Mouse (Mus musculus): ENCODE data around the gene Tdrd1.
"Not testable (repeated sequence)": the region's sequence is repeated elsewhere in the genome, so short reads cannot be mapped to it uniquely, and the experiment has no call there.

Gene Tdrd1

GRCm38 (mm10) chr19:56826047-56826631 lies at the start of gene Tdrd1:
TSS of gene Tdrd1 (plus strand) at chr19:56826209.
- DNase-seq (ENCODE audit: low read depth, low spot score): no peak

GRCm38 (mm10) chr19:56776719-56777382 lies 49.2 kb upstream of the Tdrd1 start:
- DNase-seq (ENCODE audit: low read depth, low spot score): no peak

GRCm38 (mm10) chr19:56778532-56778931 lies 47.5 kb upstream of the Tdrd1 start:
- not testable (repeated sequence) for DNase-seq (ENCODE audit: low read depth, low spot score)

GRCm38 (mm10) chr19:56787911-56788310 lies 38.1 kb upstream of the Tdrd1 start:
- no peak for DNase-seq (ENCODE audit: low read depth, low spot score)

GRCm38 (mm10) chr19:56788952-56789351 lies 37.1 kb upstream of the Tdrd1 start:
- DNase-seq (ENCODE audit: low read depth, low spot score): no peak

GRCm38 (mm10) chr19:56797376-56797775 lies 28.6 kb upstream of the Tdrd1 start:
- no peak for DNase-seq (ENCODE audit: low read depth, low spot score)

- DNase-seq (ENCODE audit: low read depth, low spot score): no peak
Observed at GRCm38 (mm10) chr19:56800226-56800625, 25.8 kb upstream of the Tdrd1 start.

- no peak for DNase-seq (ENCODE audit: low read depth, low spot score)
Observed at GRCm38 (mm10) chr19:56800930-56801655, 24.9 kb upstream of the Tdrd1 start.

GRCm38 (mm10) chr19:56801656-56802351 lies 24.2 kb upstream of the Tdrd1 start:
- no peak for DNase-seq (ENCODE audit: low read depth, low spot score)

- no peak for DNase-seq (ENCODE audit: low read depth, low spot score)
Observed at GRCm38 (mm10) chr19:56802352-56802746, 23.7 kb upstream of the Tdrd1 start.

- no peak for DNase-seq (ENCODE audit: low read depth, low spot score)
Observed at GRCm38 (mm10) chr19:56805366-56805765, 20.6 kb upstream of the Tdrd1 start.

- DNase-seq (ENCODE audit: low read depth, low spot score): no peak
Observed at GRCm38 (mm10) chr19:56807122-56807521, 18.9 kb upstream of the Tdrd1 start.

- no peak for DNase-seq (ENCODE audit: low read depth, low spot score)
Observed at GRCm38 (mm10) chr19:56808771-56809170, 17.2 kb upstream of the Tdrd1 start.

GRCm38 (mm10) chr19:56810641-56811146 lies 15.3 kb upstream of the Tdrd1 start:
- DNase-seq (ENCODE audit: low read depth, low spot score): no peak

GRCm38 (mm10) chr19:56811590-56811989 lies 14.4 kb upstream of the Tdrd1 start:
- no peak for DNase-seq (ENCODE audit: low read depth, low spot score)

GRCm38 (mm10) chr19:56813360-56813759 lies 12.6 kb upstream of the Tdrd1 start:
- DNase-seq (ENCODE audit: low read depth, low spot score): no peak

GRCm38 (mm10) chr19:56817851-56818526 lies 8.0 kb upstream of the Tdrd1 start:
- DNase-seq (ENCODE audit: low read depth, low spot score): no peak

- no peak for DNase-seq (ENCODE audit: low read depth, low spot score)
Observed at GRCm38 (mm10) chr19:56821040-56821797, 4.8 kb upstream of the Tdrd1 start.

- peak; percentile 89 for DNase-seq (ENCODE audit: low read depth, low spot score)
Observed at GRCm38 (mm10) chr19:56821798-56822447, 4.1 kb upstream of the Tdrd1 start, which contains the start of gene Ccdc186. TSS of gene Ccdc186 (minus strand) at chr19:56822190.

GRCm38 (mm10) chr19:56822448-56822836 lies 3.6 kb upstream of the Tdrd1 start:
- DNase-seq (ENCODE audit: low read depth, low spot score): no peak
